Mouse (Mus musculus) liver, embryonic 14.5 days (tissue): ENCODE results near the gene Slc27a5. TPM values are rescaled to one million over a fixed set of nuclear protein-coding genes. Genes with fewer than 3 reads are reported as not detected.

Experiments
- ATAC-seq: fragments of 200-750 bp; cut with Nextera tagmentation; 2 replicates; pipeline ENCODE4 v1.8.0; 2017; ENCODE audit warnings: moderate number of reproducible peaks, mild to moderate bottlenecking, moderate library complexity; ENCODE audit not compliant: insufficient read depth
- DNase-seq, 3 experiments: peaks; one replicate each; pipeline ENCODE4 v3.0.0-alpha.2; 2012 to 2013; ENCODE audit warnings: low read depth in 3 of 3, low spot score in 3 of 3
- H3K27ac ChIP-seq: fragments of 300-500 bp; sonication (generic); 2 replicates; pipeline ENCODE4 v1.5.1; 2014; ENCODE audit warnings: moderate library complexity, mild to moderate bottlenecking, control low read depth, inconsistent platforms
- H3K27me3 ChIP-seq: fragments of 300-500 bp; sonication (generic); 2 replicates; pipeline ENCODE4 v1.6.1; 2014; ENCODE audit warnings: mild to moderate bottlenecking, low read length, moderate library complexity; ENCODE audit not compliant: control insufficient read depth, insufficient read depth
- H3K36me3 ChIP-seq: fragments of 300-500 bp; sonication (generic); replicated peaks from 2 replicates; pipeline ENCODE4 v1.6.1; 2014; ENCODE audit warnings: low read depth; ENCODE audit not compliant: control insufficient read depth, insufficient read depth
- H3K4me1 ChIP-seq, 2 experiments: fragments of 200-500 bp in 1 of 2; fragments of 300-500 bp in 1 of 2; sonication (generic) in 1 of 2; replicated peaks; 2 replicates each; pipeline ENCODE4 v1.6.1; 2012 to 2014; ENCODE audit warnings: antibody characterized with exemption in 1 of 2, inconsistent platforms in 1 of 2, low read length in 1 of 2; ENCODE audit not compliant: control insufficient read depth in 2 of 2, insufficient read depth in 2 of 2
- H3K4me2 ChIP-seq: fragments of 300-500 bp; sonication (generic); 2 replicates; pipeline ENCODE4 v1.6.1; 2014; ENCODE audit warnings: low read depth, mild to moderate bottlenecking, control low read depth, moderate library complexity
- H3K4me3 ChIP-seq, 2 experiments: fragments of 200-500 bp in 1 of 2; fragments of 300-500 bp in 1 of 2; sonication (generic) in 1 of 2; 2 replicates each; pipeline ENCODE4 v1.5.1; 2012 to 2014; ENCODE audit warnings: low read depth in 2 of 2, low read length in 2 of 2, mild to moderate bottlenecking in 2 of 2, control low read depth in 1 of 2, inconsistent platforms in 1 of 2, moderate library complexity in 1 of 2; ENCODE audit not compliant: insufficient read depth in 1 of 2
- H3K9ac ChIP-seq: fragments of 300-500 bp; sonication (generic); replicated peaks from 2 replicates; pipeline ENCODE4 v1.6.1; 2014; ENCODE audit warnings: mild to moderate bottlenecking, control low read depth, moderate library complexity
- H3K9me3 ChIP-seq: fragments of 300-500 bp; sonication (generic); 2 replicates; pipeline ENCODE4 v1.6.1; 2016; ENCODE audit warnings: low read length, mixed read lengths; ENCODE audit not compliant: control insufficient read depth
- CTCF ChIP-seq: IDR thresholded peaks from 2 replicates; pipeline ENCODE4 v1.5.1; 2016; ENCODE audit warnings: antibody characterized with exemption, low read depth, control low read depth
- EP300 ChIP-seq: IDR thresholded peaks from 2 replicates; pipeline ENCODE4 v1.6.1; 2016; ENCODE audit warnings: antibody characterized with exemption, low read depth
- WGBS: fragments of 180-500 bp; shearing (Covaris S2); extraction: QIAGEN DNeasy Blood & Tissue Kit; methylation state at CpG from one replicate; pipeline ENCODE4 v1.1.7; 2014; ENCODE audit not compliant: insufficient replicate concordance; 5-methylcytosine and 5-hydroxymethylcytosine counted together
- polyA plus RNA-seq, 2 experiments: library from polyadenylated mRNA; depleted of rRNA in 1 of 2; stranded (reverse) in 1 of 2; unstranded in 1 of 2; fragments of >200 nt; fragmentation: Nextera tagmentation in 1 of 2; extraction: Ambion mirVana in 1 of 2; gene quantifications; 2 replicates each; pipeline versions ENCODE4 v1.2.1 to v1.2.3; 2012 to 2014

The Slc27a5 gene
- polyA plus RNA-seq, 2 experiments = 4.9 to 10.1 TPM

- no peak overlapping the region for H3K4me3 ChIP-seq
- H3K9ac ChIP-seq = no peak overlapping the region
- no peak overlapping the region for H3K4me2 ChIP-seq
- H3K36me3 ChIP-seq = no peaks in the 10 kb centered on the region
- no peak for ATAC-seq
- peaks cover 7 to 11% of the 10 kb centered on the region in 2 experiments for H3K4me1 ChIP-seq
- TF ChIP-seq EP300 (no peak), CTCF (no peak)
- WGBS = 56% methylated on average over 6 of the region's 6 CpGs
- H3K27me3 ChIP-seq = peaks cover 31% of the 10 kb centered on the region
- H3K27ac ChIP-seq = no peak overlapping the region
- DNase-seq = no peak
- no peaks in the 10 kb centered on the region for H3K9me3 ChIP-seq
Observed at GRCm38 (mm10) chr7:13042511-13042910, 44.5 kb upstream of the Slc27a5 start.

DNA sequence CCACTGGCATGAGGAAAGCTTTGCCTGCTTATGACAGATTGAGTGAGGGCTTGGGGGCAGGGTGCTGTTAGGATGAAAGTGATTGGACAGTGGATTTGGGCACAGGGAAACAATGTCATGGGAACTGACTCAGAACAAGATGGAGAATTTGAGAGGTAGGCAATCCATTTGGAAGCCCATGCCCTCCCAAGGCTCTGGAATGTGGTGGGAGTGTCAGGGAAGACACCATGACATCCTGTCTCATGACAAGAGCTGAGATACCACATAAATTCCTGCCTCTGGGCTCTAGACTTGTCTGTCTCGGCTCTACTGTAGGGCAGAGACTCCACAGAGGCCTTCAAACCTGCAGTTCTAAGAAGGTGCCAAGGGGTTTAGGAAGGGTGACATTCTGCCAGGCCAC lies 43.3 kb upstream of the Slc27a5 start:
- ATAC-seq (no peak), DNase-seq (no peak)
- Histone ChIP-seq H3K9me3 (no peaks in the 10 kb centered on the region), H3K4me3 (no peak overlapping the region), H3K36me3 (peaks cover 2% of the 10 kb centered on the region), H3K27me3 (peaks cover 31% of the 10 kb centered on the region), H3K27ac (no peak overlapping the region), H3K4me1 (peaks cover 11 to 17% of the 10 kb centered on the region in 2 experiments), H3K4me2 (no peak overlapping the region), H3K9ac (no peak overlapping the region)
- TF ChIP-seq EP300 = no peak
- no peak for TF ChIP-seq CTCF
- 54% methylated on average over 1 of the region's 1 CpGs for WGBS

GRCm38 (mm10) chr7:13039181-13039580 lies 41.2 kb upstream of the Slc27a5 start:
- Histone ChIP-seq H3K36me3 (peaks cover 12% of the 10 kb centered on the region), H3K27me3 (peaks cover 20% of the 10 kb centered on the region), H3K9me3 (no peaks in the 10 kb centered on the region), H3K9ac (peak overlapping the region; percentile 97), H3K4me3 (peak overlapping the region; percentile 74 to 94; a peak in 3 of 4 replicates), H3K27ac (peak overlapping the region; percentile 90; the same call in 1 of the 2 replicates), H3K4me2 (peak overlapping the region; percentile 90), H3K4me1 (peaks cover 18 to 24% of the 10 kb centered on the region in 2 experiments)
- TF ChIP-seq EP300 (no peak), CTCF (no peak)
- ATAC-seq (no peak), DNase-seq (no peak)
- WGBS = 18% methylated on average over 1 of the region's 1 CpGs

DNA sequence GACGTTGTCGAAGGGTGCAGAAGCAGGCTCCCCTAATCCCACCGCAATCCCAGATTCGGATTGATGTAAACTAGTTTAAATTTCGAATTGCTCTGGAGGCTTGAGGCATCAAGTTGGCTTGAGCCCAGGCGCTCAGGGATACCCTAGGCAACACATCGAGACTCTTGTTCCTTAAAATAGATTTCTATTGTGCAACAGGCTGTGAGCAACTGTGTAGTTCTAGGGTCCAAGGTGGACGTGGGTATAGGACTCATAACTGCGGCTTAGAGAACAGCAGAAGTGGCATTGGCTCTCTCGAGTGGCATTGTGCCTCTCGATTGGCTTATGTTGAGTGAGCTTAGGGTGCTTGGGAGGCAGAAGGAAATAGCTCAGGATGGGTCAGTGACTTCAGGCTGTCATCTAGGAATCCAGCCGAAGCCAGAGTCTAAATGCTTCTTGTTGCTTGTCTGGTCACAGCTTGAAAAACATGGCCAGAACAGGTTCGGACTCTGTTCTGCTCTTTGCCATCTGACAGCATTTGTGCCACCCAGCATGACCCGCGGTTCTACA lies 40.7 kb upstream of the Slc27a5 start:
- Histone ChIP-seq H3K27ac (peak overlapping the region; percentile 90), H3K9ac (peak overlapping the region; percentile 97), H3K27me3 (peaks cover 15% of the 10 kb centered on the region), H3K36me3 (peaks cover 12% of the 10 kb centered on the region), H3K4me1 (peaks cover 18 to 27% of the 10 kb centered on the region in 2 experiments), H3K4me2 (peak overlapping the region; percentile 90), H3K9me3 (no peaks in the 10 kb centered on the region), H3K4me3 (peak overlapping the region; percentile 74 to 94)
- ATAC-seq = no peak
- WGBS = 10% methylated on average over 15 of the region's 15 CpGs
- no peak for TF ChIP-seq CTCF
- no peak for TF ChIP-seq EP300
- no peak for DNase-seq

DNA sequence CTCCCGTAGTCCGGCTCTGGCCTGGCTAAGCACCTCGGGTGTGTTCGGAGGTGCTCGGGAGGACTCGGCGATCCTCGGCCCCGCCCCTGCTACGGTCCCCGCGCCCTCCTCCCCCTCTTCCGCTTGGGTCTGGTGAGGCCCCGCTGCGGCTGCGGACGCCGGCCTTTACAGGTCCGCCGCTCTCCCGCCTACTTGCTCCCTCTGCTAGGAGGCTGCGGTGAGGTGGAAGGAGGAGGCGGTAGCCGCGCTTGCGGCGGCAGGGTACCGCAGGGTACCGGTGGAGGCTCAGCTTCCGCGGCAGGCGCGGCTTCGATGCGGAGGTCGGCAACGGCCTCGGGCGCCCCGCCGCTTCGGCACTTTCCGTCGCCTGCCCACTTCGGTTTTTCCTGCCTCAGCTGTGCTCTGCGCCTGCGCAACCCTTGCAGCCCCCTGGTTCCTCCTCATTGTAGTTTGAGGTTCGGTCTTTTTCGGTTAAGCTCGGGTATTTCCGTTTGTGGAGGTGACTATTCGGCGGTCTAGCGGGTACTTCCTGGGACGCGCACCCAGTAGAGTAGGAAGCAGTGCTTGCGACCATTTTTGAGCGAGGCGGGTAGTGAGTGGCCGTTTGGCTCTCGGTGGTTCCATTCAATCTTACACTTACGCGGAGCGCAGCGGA lies 40.0 kb upstream of the Slc27a5 start, which contains the start of gene Ube2m:
Gene Ube2m (minus strand): TSS at position 375 of the 655 bp plus-strand sequence.
- ATAC-seq (peak; percentile 89), DNase-seq (peak; percentile 83 to 87 (median 87))
- Histone ChIP-seq H3K9me3 (no peaks in the 10 kb centered on the region), H3K9ac (peak within 1 kb of the TSS; percentile 97), H3K27me3 (peaks cover 8% of the 10 kb centered on the region), H3K36me3 (peaks cover 14% of the 10 kb centered on the region), H3K4me1 (peaks cover 18 to 30% of the 10 kb centered on the region in 2 experiments), H3K4me3 (peak within 1 kb of the TSS; percentile 74 to 94), H3K4me2 (peak within 1 kb of the TSS; percentile 90), H3K27ac (peak within 1 kb of the TSS; percentile 90)
- under 1% methylated on average over 64 of the region's 65 CpGs for WGBS
- TF ChIP-seq EP300 (no peak; the same call in 1 of the 2 replicates), CTCF (no peak)
